Mouse (Mus musculus) adrenal gland, postnatal 10 days (tissue): ENCODE measurements around the gene Sugp1. TPM values are rescaled to one million over a fixed set of nuclear protein-coding genes. Genes with fewer than 3 reads are reported as not detected.

Experiments used
- DNase-seq: peaks from one replicate; pipeline ENCODE4 v3.0.0; 2021; ENCODE audit warnings: mixed read lengths
- microRNA-seq: library from miRNA; unstranded; fragments of <30 nt; microRNA quantifications from one replicate; pipeline ENCODE4 v1.2.0, GENCODE M21; 2021
- total RNA-seq, 2 experiments: library from RNA; stranded (reverse); gene quantifications; 2 replicates each; pipeline ENCODE4 v1.2.3; 2021

Sugp1 gene
- total RNA-seq, 2 experiments from 2014 or later, result 24.1 to 29.7 TPM

- DNase-seq, result no peak
Observed at GRCm38 (mm10) chr8:70111192-70111795, 68.7 kb downstream of the Sugp1 start.

- DNase-seq, result no peak
Observed at GRCm38 (mm10) chr8:70112401-70113016, 69.9 kb downstream of the Sugp1 start.

DNA sequence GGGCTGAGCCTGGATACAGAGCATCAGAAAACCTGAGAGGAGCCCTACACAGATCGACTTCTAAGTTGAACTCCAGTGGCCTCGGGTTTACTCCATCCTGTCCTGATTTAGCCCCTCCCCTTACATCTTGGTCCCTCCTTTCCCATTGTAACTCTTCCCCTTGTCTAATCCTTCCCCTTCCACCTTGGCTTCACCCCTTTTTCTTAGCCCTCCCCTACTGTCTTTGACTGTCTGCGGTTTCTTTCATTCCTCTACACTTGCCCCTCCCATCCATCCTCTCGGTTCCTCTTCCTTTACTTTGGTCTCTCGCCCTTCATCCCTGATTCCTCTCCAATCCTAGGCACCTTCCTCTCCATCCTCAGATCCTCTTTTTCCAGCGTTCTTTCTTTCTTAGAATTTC is 71.9 kb downstream of the Sugp1 start:
- no peak for DNase-seq

DNA sequence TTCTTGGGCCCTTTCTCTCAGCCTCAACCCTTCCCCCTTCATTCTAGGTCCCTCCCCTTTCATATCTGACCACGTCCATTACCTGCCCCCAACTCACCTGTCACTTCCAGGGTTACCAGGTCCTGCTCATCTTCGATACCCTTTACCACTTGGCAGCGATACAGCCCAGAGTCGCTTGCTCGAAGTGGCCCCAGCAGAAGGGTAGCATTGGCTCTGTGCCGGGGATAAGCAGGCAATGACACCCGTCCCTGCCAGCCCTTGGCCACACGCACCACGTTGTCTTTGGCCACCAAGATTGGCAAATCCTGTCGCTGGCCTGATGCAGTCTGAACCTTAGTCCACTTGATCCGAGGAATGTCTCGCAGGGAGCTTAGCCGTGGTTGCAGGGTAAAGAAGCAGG is 72.3 kb downstream of the Sugp1 start:
- DNase-seq, result peak; percentile 28

DNA sequence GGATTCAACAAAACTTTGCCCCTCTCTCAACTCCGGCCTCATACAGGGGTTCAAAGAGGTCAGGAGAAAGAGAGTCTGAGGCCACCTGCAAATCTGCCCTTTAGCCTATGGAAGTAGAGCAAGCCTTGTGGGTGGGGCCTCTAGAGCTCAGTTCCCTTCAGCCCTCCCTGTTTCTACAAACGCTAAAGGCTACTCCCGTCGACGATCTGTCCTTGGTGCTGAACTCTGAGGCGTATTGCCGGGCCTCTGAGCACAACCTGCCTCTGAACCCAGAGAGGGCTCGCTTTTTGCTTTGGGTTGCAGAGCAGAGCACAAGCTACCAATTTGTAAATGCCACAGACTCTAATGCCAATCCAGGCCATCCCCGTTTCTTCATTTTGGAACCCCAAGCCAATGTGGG is 75.0 kb downstream of the Sugp1 start:
- DNase-seq, result peak; percentile 67

- no peak for DNase-seq
Observed at GRCm38 (mm10) chr8:70118726-70119700, 76.4 kb downstream of the Sugp1 start.

- DNase-seq, result peak; percentile 74
Observed at GRCm38 (mm10) chr8:70120667-70121066, 78.1 kb downstream of the Sugp1 start, which contains the start of gene Ncan. Gene Ncan (minus strand): TSS chr8:70120873.

Small RNA genes lying within 50 kb of the gene (microRNA-seq; reads per million reads assigned to microRNA genes)
- gene Mir7066, result not detected

Other genes with a start within 250 kb of the Sugp1 start
- gene Gmip, start 234.1 kb upstream of the Sugp1 start, total RNA-seq, result 10 to 100 TPM; 12.2 to 16.9 TPM
- gene Lpar2, start 220.4 kb upstream of the Sugp1 start, total RNA-seq, result 1 to 10 TPM in 1 of 2 experiments, under 1 TPM in 1; 0.96 to 1.1 TPM
- 1 to 10 TPM; 1.2 to 1.7 TPM for gene Pbx4, start 210.3 kb upstream of the Sugp1 start, total RNA-seq
- 1 to 10 TPM in 1 of 2 experiments, under 1 TPM in 1; 0.64 to 1.5 TPM for gene Cilp2, start 155.1 kb upstream of the Sugp1 start, total RNA-seq
- gene Tssk6, start 140.6 kb upstream of the Sugp1 start, total RNA-seq, result under 1 TPM; 0.79 to 0.84 TPM
- gene Ndufa13, start 140.3 kb upstream of the Sugp1 start, total RNA-seq, result 100 to 1,000 TPM; 237 to 261 TPM
- 1 to 10 TPM; 5.5 TPM for gene Yjefn3, start 140.1 kb upstream of the Sugp1 start, total RNA-seq
- 10 to 100 TPM; 84.4 to 90.0 TPM for gene Gatad2a, start 46.4 kb upstream of the Sugp1 start, total RNA-seq
- gene Mau2, start 79 bp upstream of the Sugp1 start, total RNA-seq, result 10 to 100 TPM; 53.8 to 56.2 TPM
- 1 to 10 TPM; 4.3 to 9.3 TPM for gene Tm6sf2, start 30.1 kb downstream of the Sugp1 start, total RNA-seq
- under 1 TPM; 0.24 to 0.36 TPM for gene Hapln4, start 40.6 kb downstream of the Sugp1 start, total RNA-seq
- gene Ncan, start 78.1 kb downstream of the Sugp1 start, total RNA-seq, result 1 to 10 TPM in 1 of 2 experiments, under 1 TPM in 1; 0.81 to 1.2 TPM
- gene Nr2c2ap, start 88.5 kb downstream of the Sugp1 start, total RNA-seq, result 10 to 100 TPM; 15.7 to 16.1 TPM
- 10 to 100 TPM; 18.0 to 23.9 TPM for gene Rfxank, start 96.3 kb downstream of the Sugp1 start, total RNA-seq
- gene Borcs8, start 96.7 kb downstream of the Sugp1 start, total RNA-seq, result 10 to 100 TPM; 45.0 to 48.5 TPM
- gene Mef2b, start 96.9 kb downstream of the Sugp1 start, total RNA-seq, result under 1 TPM; 0.36 to 0.54 TPM
- gene Tmem161a, start 129.5 kb downstream of the Sugp1 start, total RNA-seq, result 10 to 100 TPM; 43.1 to 47.0 TPM
- gene Slc25a42, start 169.5 kb downstream of the Sugp1 start, total RNA-seq, result 100 to 1,000 TPM; 124 to 184 TPM
- gene Sugp2, start 191.4 kb downstream of the Sugp1 start, total RNA-seq, result 10 to 100 TPM; 28.9 to 48.5 TPM
- 10 to 100 TPM; 11.2 to 13.2 TPM for gene Armc6, start 191.7 kb downstream of the Sugp1 start, total RNA-seq
- gene Homer3, start 240.0 kb downstream of the Sugp1 start, total RNA-seq, result 10 to 100 TPM; 23.8 to 33.3 TPM